Mouse (Mus musculus) kidney, adult 2 months (tissue): Measurements from ENCODE around the gene Ifitm6. TPM values are rescaled to one million over a fixed set of nuclear protein-coding genes. Genes with fewer than 3 reads are reported as not detected.

Experiments used
- DNase-seq: peaks from one replicate; pipeline ENCODE4 v3.0.0; 2021
- H3K27ac ChIP-seq: fragments of 200-500 bp; 2 replicates; pipeline ENCODE4 v1.5.1; 2012; ENCODE audit warnings: low read depth, low read length, control low read depth, inconsistent platforms; ENCODE audit not compliant: insufficient read depth
- H3K27me3 ChIP-seq: fragments of 200-500 bp; replicated peaks from 2 replicates; pipeline ENCODE4 v1.6.1; 2012; ENCODE audit warnings: mild to moderate bottlenecking, moderate library complexity, low read length, inconsistent platforms; ENCODE audit not compliant: control insufficient read depth, insufficient read depth
- H3K36me3 ChIP-seq: fragments of 200-500 bp; 2 replicates; pipeline ENCODE4 v1.6.1; 2012; ENCODE audit warnings: mild to moderate bottlenecking, moderate library complexity, low read length, inconsistent platforms; ENCODE audit not compliant: control insufficient read depth, insufficient read depth
- H3K4me1 ChIP-seq: fragments of 200-500 bp; 2 replicates; pipeline ENCODE4 v1.6.1; 2011; ENCODE audit warnings: low read length; ENCODE audit not compliant: control insufficient read depth, insufficient read depth
- H3K4me3 ChIP-seq: fragments of 200-500 bp; 2 replicates; pipeline ENCODE4 v1.5.1; 2011; ENCODE audit warnings: mild to moderate bottlenecking, low read depth, low read length, control low read depth; ENCODE audit not compliant: insufficient read depth
- CTCF ChIP-seq: fragments of 200-500 bp; conservative IDR thresholded peaks from 2 replicates; pipeline ENCODE4 v1.5.1; 2011; ENCODE audit warnings: low read depth, mild to moderate bottlenecking, control low read depth, low read length, moderate library complexity, mixed read lengths; ENCODE audit not compliant: insufficient read depth, insufficient read length
- POLR2A ChIP-seq: fragments of 200-500 bp; IDR thresholded peaks from one replicate; pipeline ENCODE4 v1.6.1; 2011; ENCODE audit warnings: low read depth, low read length, control low read depth
- WGBS: fragments of 180-500 bp; shearing (Covaris S2); methylation state at CpG from one replicate; pipeline ENCODE4 v1.1.7; 2018; 5-methylcytosine and 5-hydroxymethylcytosine counted together
- polyA plus RNA-seq: library from polyadenylated mRNA; depleted of rRNA; stranded (reverse); fragments of >200 nt; gene quantifications from 2 replicates; pipeline ENCODE4 v1.2.3, GENCODE M21; 2012

Gene Ifitm6
- polyA plus RNA-seq, 1 experiment = 2.3 TPM

- Histone ChIP-seq H3K4me1 (0 out of 2 replicates have a peak, but pooled peaks cover 3% of the 10 kb centered on the region), H3K36me3 (no peaks in the 10 kb centered on the region), H3K27me3 (no peaks in the 10 kb centered on the region), H3K27ac (no peak overlapping the region), H3K4me3 (no peak overlapping the region)
- TF ChIP-seq CTCF (no peak), POLR2A (no peak)
- no peak for DNase-seq
- WGBS = 65% methylated on average over 5 of the region's 5 CpGs
Measured at GRCm38 (mm10) chr7:141006914-141007313, 10.8 kb downstream of the Ifitm6 start.

- 89% methylated on average over 6 of the region's 6 CpGs for WGBS
Measured at GRCm38 (mm10) chr7:141006446-141006845, 11.3 kb downstream of the Ifitm6 start.

DNA sequence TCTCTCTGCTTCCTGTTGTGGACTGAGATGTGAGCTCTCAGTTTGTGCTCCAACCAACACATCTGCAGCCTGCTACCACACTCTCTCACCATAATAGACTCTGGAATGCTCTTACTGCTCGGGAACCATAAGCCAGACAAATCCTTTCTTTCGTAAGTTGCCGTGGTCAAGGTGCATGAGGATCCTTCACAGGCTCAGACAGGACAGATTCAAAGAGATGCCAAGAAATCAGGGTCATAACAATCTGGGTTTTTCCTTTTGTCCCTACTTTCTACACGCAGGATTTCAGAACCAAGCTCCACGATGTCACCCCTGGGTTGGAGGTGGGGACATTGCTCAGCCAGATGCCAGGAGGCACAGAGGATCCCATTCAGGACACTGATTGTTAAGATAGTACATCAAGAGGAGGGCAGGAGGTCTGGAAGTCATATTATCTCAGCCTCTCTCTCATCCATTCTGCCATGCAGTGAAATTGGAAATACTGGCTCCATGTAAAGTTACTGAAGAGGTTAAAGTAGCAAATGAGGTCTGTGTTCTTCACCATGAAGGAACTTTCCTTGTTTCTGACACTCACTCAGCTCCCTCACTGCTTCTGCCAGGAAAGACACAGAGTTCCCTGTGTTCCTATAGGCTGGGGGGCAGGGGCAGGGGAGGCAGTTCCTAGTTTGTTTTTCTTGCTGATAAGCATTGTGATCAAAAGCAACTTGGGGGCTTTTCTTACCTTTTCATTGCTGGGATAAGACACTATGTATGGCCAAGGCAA lies 14.3 kb downstream of the Ifitm6 start:
- no peaks in the 10 kb centered on the region for H3K4me1 ChIP-seq
- DNase-seq = no peak
- H3K27me3 ChIP-seq = no peaks in the 10 kb centered on the region
- H3K36me3 ChIP-seq = no peaks in the 10 kb centered on the region
- TF ChIP-seq POLR2A = no peak
- no peak for TF ChIP-seq CTCF
- H3K27ac ChIP-seq = no peak overlapping the region
- no peak overlapping the region for H3K4me3 ChIP-seq
- WGBS = 86% methylated on average over 5 of the region's 5 CpGs

More at GRCm38 (mm10) chr7:141006446-141006845, 11.3 kb downstream of the Ifitm6 start:
- 0 out of 2 replicates have a peak, but pooled peaks cover 3% of the 10 kb centered on the region for H3K4me1 ChIP-seq
- TF ChIP-seq POLR2A (no peak), CTCF (no peak)
- H3K36me3 ChIP-seq = no peaks in the 10 kb centered on the region
- no peaks in the 10 kb centered on the region for H3K27me3 ChIP-seq
- no peak overlapping the region for H3K4me3 ChIP-seq
- H3K27ac ChIP-seq = no peak overlapping the region
- no peak for DNase-seq

GRCm38 (mm10) chr7:141000881-141001708 lies 16.6 kb downstream of the Ifitm6 start:
- 79% methylated on average over 15 of the region's 15 CpGs for WGBS
- Histone ChIP-seq H3K27me3 (no peaks in the 10 kb centered on the region), H3K27ac (no peak overlapping the region), H3K36me3 (no peaks in the 10 kb centered on the region), H3K4me1 (no peaks in the 10 kb centered on the region), H3K4me3 (no peak overlapping the region)
- TF ChIP-seq CTCF = no peak
- no peak for DNase-seq

DNA sequence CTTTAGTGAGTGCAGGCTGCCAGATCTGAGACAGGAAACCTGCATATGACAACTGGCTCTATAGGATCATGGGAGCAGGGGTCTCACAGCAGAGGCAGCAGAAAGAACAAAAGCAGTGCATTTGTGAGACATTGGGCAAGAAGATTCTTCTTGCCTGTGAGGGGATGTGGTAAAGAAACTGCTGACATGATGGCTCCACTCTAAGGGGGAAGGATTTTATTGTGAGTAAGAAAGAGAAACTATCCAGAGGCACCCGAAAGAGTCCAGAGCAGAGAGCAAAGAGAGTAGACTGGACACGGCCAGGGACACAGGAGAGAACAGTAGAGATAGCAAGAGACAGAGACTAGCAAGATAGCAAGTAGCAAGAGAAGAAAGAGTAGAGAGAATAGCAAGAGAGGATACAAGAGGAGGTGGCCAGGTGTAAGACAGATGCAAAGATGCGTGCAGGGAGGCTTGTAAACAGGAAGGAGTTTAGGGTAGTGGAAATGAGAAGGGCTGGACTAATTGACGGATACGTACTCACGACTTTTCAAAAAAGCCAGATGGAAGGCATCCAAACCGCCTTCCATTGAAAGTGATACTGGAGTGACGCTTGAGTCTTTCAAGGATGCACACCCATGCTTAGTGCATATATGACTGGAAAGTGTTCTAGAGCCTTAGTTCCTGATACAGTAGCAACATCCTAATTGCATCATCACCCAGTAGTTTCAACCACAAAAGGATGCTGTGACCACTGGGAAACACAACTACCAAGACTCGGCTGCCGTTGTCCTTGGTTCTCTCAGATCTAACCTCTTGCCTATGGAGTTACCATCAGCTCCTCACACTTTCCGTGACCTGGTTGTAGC lies 18.6 kb downstream of the Ifitm6 start:
- TF ChIP-seq POLR2A (no peak), CTCF (no peak)
- no peaks in the 10 kb centered on the region for H3K27me3 ChIP-seq
- no peaks in the 10 kb centered on the region for H3K36me3 ChIP-seq
- no peak overlapping the region for H3K4me3 ChIP-seq
- WGBS = 77% methylated on average over 11 of the region's 11 CpGs
- H3K4me1 ChIP-seq = no peaks in the 10 kb centered on the region
- H3K27ac ChIP-seq = no peak overlapping the region
- no peak for DNase-seq

GRCm38 (mm10) chr7:140997817-140998216 lies 19.9 kb downstream of the Ifitm6 start:
- DNase-seq = no peak
- no peak overlapping the region for H3K27ac ChIP-seq
- 76% methylated on average over 1 of the region's 1 CpGs for WGBS
- H3K36me3 ChIP-seq = no peaks in the 10 kb centered on the region
- H3K4me1 ChIP-seq = no peaks in the 10 kb centered on the region
- H3K27me3 ChIP-seq = no peaks in the 10 kb centered on the region
- no peak overlapping the region for H3K4me3 ChIP-seq
- TF ChIP-seq CTCF (no peak), POLR2A (no peak)
